Mouse (Mus musculus) megakaryocyte-erythroid progenitor cell, adult 5 weeks (primary cell): Measurements from ENCODE around the gene Dlst. TPM values are rescaled to one million over a fixed set of nuclear protein-coding genes. Genes with fewer than 3 reads are reported as not detected.

Experiments
- polyA plus RNA-seq: library from polyadenylated mRNA; stranded (reverse); fragments of >175 nt; gene quantifications from 2 replicates; pipeline ENCODE4 v1.2.3, GENCODE M21; 2012

The Dlst gene
- polyA plus RNA-seq = 494 and 513 TPM in 2 replicates

GRCm38 (mm10) chr12:85110698-85111592 is at the start of gene Dlst, which contains the start of gene Prox2:
Dlst (plus strand) TSS chr12:85110833.
Prox2 (minus strand) TSS chr12:85110759.

DNA sequence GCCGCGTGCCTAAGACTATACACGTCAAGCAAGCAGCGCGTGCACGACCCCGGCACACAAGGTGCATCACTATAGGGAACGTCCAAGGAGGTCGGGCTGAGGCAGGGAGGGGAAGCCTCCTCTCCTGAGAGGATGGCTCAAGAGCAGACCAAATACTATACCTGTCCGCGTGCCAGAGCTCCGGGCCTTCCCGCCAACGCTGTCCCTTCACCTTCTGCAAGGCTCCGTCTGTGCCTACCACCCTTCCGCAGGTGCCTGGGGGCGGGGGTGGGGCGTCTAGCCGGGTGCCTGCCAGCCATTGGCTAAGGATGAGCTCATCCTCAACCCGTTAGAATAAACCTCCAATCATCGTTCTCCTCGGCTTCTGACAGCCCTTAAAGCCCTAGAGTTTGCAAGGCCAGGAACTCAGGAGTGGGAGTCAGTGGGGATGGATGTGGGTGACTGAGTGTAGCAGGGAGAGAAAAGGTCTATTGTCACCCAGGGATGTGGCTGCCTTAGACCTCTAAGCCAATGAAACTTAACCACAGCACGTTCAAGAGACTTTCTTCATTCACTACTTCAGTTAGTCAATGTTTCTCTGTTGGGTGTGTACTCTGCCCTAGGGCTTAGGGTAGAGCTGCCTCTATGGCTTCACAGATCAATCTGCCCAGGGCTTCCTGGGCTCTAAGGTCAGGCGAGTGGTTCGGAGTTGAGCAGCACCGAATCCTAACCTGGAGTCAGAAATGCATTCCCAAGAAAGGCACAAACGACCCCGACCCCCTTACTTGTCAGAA is 40.6 kb downstream of the Dlst start, which contains the start of gene Rps6kl1:
Gene Rps6kl1 (minus strand): TSS at position 263 of the 773 bp plus-strand sequence.

GRCm38 (mm10) chr12:85177740-85178239 is 67.2 kb downstream of the Dlst start, which contains the start of gene Pgf:
Pgf (minus strand) TSS chr12:85177790.

Other genes starting within 250 kb of the Dlst start
- gene Ltbp2, start 234.3 kb upstream of the Dlst start, polyA plus RNA-seq = 0.12 TPM in 1 of 2 replicates, not detected in the other
- gene Fcf1, start 139.9 kb upstream of the Dlst start, polyA plus RNA-seq = 13.0 and 18.4 TPM in 2 replicates
- 3.2 and 3.4 TPM in 2 replicates for gene Arel1, start 139.9 kb upstream of the Dlst start, polyA plus RNA-seq
- 34.4 and 42.6 TPM in 2 replicates for gene Ylpm1, start 114.5 kb upstream of the Dlst start, polyA plus RNA-seq
- gene Prox2, start 74 bp upstream of the Dlst start, polyA plus RNA-seq = 1.6 and 1.9 TPM in 2 replicates
- 0.27 and 0.35 TPM in 2 replicates for gene Rps6kl1, start 40.4 kb downstream of the Dlst start, polyA plus RNA-seq
- gene Pgf, start 67.0 kb downstream of the Dlst start, polyA plus RNA-seq = 0.32 and 0.35 TPM in 2 replicates
- 234 and 376 TPM in 2 replicates for gene Eif2b2, start 108.6 kb downstream of the Dlst start, polyA plus RNA-seq
- 0.48 and 0.49 TPM in 2 replicates for gene Mlh3, start 159.8 kb downstream of the Dlst start, polyA plus RNA-seq
- gene Acyp1, start 177.6 kb downstream of the Dlst start, polyA plus RNA-seq = 39.7 and 46.6 TPM in 2 replicates
- gene Zc2hc1c, start 177.8 kb downstream of the Dlst start, polyA plus RNA-seq = 0.02 and 0.04 TPM in 2 replicates
- 9.7 and 12.2 TPM in 2 replicates for gene Nek9, start 228.5 kb downstream of the Dlst start, polyA plus RNA-seq